Mouse (Mus musculus) olfactory bulb, adult 2 months (tissue): ENCODE measurements around the gene Mpst.

Experiments used
- CTCF ChIP-seq: fragments of 200-500 bp; IDR thresholded peaks from 2 replicates; pipeline ENCODE4 v1.5.1; 2012; ENCODE audit warnings: low read depth, mild to moderate bottlenecking, low read length, moderate library complexity; ENCODE audit not compliant: insufficient read depth
- POLR2A ChIP-seq: fragments of 200-500 bp; IDR thresholded peaks from 2 replicates; pipeline ENCODE4 v1.6.1; 2012; ENCODE audit warnings: mild to moderate bottlenecking, low read depth, low read length, moderate library complexity; ENCODE audit not compliant: insufficient read depth

- TF ChIP-seq CTCF (no peak), POLR2A (no peak)
These were observed 31.8 kb downstream of the Mpst start for GRCm38 (mm10) chr15:78438018-78438394.
